ENCODE assay signal across 8 mouse cellular contexts in the genomic region with DNA sequence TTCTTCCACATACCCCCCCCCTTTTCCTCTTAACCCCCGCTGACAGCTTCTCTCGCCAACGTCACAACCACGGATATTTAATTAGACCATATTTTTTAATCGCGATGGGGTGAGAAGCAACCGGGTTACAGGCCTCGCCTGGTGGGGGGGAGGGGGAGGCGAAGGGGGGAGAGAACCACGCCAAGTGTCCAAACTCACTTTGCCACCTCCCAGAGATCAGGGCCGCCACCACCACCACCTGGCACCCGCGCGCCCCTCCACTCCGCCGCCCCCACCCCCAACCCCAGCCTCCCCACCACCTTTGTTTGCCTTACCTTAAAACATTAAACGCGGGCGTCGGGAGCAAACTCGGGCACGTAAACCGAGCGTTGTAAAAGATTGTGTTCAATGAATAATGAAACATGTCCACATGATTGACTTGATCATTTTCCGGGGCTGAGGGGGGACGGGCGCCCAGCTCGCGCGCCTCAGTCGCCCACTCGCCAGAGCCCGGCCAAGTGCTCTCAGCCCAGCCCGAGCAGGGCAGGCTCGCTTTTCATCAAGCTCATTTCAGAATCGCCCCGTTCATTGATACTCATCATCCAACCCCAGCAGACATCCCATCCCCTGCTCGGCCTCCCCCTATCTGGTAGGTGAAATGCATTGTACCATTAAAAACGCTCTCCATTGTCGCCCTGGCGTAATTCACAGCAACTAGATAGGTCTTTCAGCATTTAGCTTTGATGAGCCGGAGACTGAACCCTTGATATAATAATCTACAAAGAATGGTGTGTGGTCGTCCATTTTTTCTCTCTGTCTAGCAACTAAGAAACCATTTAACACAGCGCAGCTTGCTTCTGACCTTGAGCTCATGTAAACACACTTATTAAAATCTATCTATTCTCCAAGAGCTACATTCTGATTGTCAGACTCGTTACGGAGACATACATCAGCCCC. TPM values are rescaled to one million over a fixed set of nuclear protein-coding genes. Genes with fewer than 3 reads are reported as not detected.
DNase-seq lines count a peak whose midpoint lies in the region; ATAC-seq and TF ChIP-seq lines count a peak whose summit lies in the region.

No protein-coding gene starts in this region.

- no peak for TF ChIP-seq POLR2A in embryonic fibroblast, embryonic 13.5 days (IDR thresholded peaks at IDR 0.05; ENCODE audit: low read depth, low read length)

- no peak for ATAC-seq in intestine, embryonic 14.5 days (replicated peaks; ENCODE audit: low FRiP score, low TSS enrichment, low read depth)
- peak; percentile 10 for ATAC-seq in midbrain, embryonic 15.5 days (replicated peaks)
- ATAC-seq in erythroid progenitor cell, adult 5-6 weeks (replicated peaks; ENCODE audit: low FRiP score, poor library complexity, severe bottlenecking): no peak

- no peaks in the 10 kb centered on the region for H3K36me3 ChIP-seq in intestine, embryonic 14.5 days (ENCODE audit: control insufficient read depth, insufficient read depth, low read length)
- no peaks in the 10 kb centered on the region for H3K36me3 ChIP-seq in midbrain, embryonic 15.5 days (replicated peaks)

- peak overlapping the region; percentile 99 for H3K4me2 ChIP-seq in intestine, embryonic 14.5 days (ENCODE audit: low read length)
- H3K4me2 ChIP-seq in midbrain, embryonic 15.5 days: peak overlapping the region; percentile 96

- TF ChIP-seq CTCF in embryonic fibroblast, embryonic 13.5 days (IDR thresholded peaks at IDR 0.05; ENCODE audit: borderline replicate concordance, insufficient read depth, low read length): no peak

- whole genome bisulfite sequencing in intestine, embryonic 14.5 days: under 1% methylated on average over 46 of the region's 46 CpGs
- WGBS in midbrain, embryonic 15.5 days: under 1% methylated on average over 46 of the region's 46 CpGs

- H3K4me1 ChIP-seq in embryonic fibroblast, embryonic 13.5 days (ENCODE audit: control insufficient read depth, insufficient read depth, low read length): no peaks in the 10 kb centered on the region
- peaks cover 16% of the 10 kb centered on the region for H3K4me1 ChIP-seq in intestine, embryonic 14.5 days (replicated peaks; ENCODE audit: control insufficient read depth, insufficient read depth, low read length)
- peaks cover 36% of the 10 kb centered on the region for H3K4me1 ChIP-seq in midbrain, embryonic 15.5 days

- peak overlapping the region; percentile 53 for H3K9ac ChIP-seq in intestine, embryonic 14.5 days (ENCODE audit: low read length)
- H3K9ac ChIP-seq in midbrain, embryonic 15.5 days: peak overlapping the region; percentile 69

- H3K4me3 ChIP-seq in embryonic fibroblast, embryonic 13.5 days (ENCODE audit: insufficient read depth, low read length): peak overlapping the region; percentile 69
- H3K4me3 ChIP-seq in intestine, embryonic 14.5 days (ENCODE audit: low read depth, low read length): peak overlapping the region; percentile 52
- peak overlapping the region; percentile 66 for H3K4me3 ChIP-seq in midbrain, embryonic 15.5 days

- DNase-seq in kidney, postnatal 4 days: peak; percentile 7 to 24
- no peak for DNase-seq in kidney, postnatal 14 days
- peak; percentile 8 to 37 for DNase-seq in adrenal gland, postnatal 36 days
- peak; percentile 75 for DNase-seq in intestine, embryonic 14.5 days (ENCODE audit: low spot score)
- no peak for DNase-seq in thymus, postnatal 4 days

- peaks cover 82% of the 10 kb centered on the region for H3K27me3 ChIP-seq in intestine, embryonic 14.5 days (replicated peaks; ENCODE audit: control insufficient read depth, insufficient read depth, low read length)
- no peaks in the 10 kb centered on the region; the same call in 1 of the 2 replicates for H3K27me3 ChIP-seq in midbrain, embryonic 15.5 days (replicated peaks)

- H3K27ac ChIP-seq in embryonic fibroblast, embryonic 13.5 days (ENCODE audit: insufficient read depth, low read length): no peak overlapping the region
- peak overlapping the region; percentile 2 for H3K27ac ChIP-seq in intestine, embryonic 14.5 days (ENCODE audit: low read depth)
- H3K27ac ChIP-seq in midbrain, embryonic 15.5 days: peak overlapping the region; percentile 84

- H3K9me3 ChIP-seq in intestine, embryonic 14.5 days (ENCODE audit: control insufficient read depth, low read length): no peaks in the 10 kb centered on the region
- H3K9me3 ChIP-seq in midbrain, embryonic 15.5 days: no peaks in the 10 kb centered on the region

RNA-seq across cellular contexts. Expression of a gene that starts 0.8 kb away (rescaled TPM):
- total RNA-seq in adrenal gland, postnatal 36 days (2021): 1 to 10 TPM; 6.7 to 8.5 TPM
- polyA plus RNA-seq in embryonic fibroblast, embryonic 13.5 days (2011; ENCODE audit: insufficient read length, low read depth, missing spikeins): 1.4 TPM in 1 of 2 replicates, not detected in the other
- polyA plus RNA-seq in intestine, embryonic 14.5 days (2014; fragmentation: Nextera tagmentation; extraction: Ambion mirVana): 11.5 and 14.4 TPM in 2 replicates
- polyA plus RNA-seq in midbrain, embryonic 15.5 days (2015; fragmentation: Nextera tagmentation; extraction: Ambion mirVana): 36.5 and 36.7 TPM in 2 replicates
- not detected in 2 replicates for total RNA-seq in erythroid progenitor cell, adult 5-6 weeks (2015; ENCODE audit: low replicate concordance)
- not detected in 2 replicates for total RNA-seq in erythroid progenitor cell, adult 5-6 weeks (2017; ENCODE audit: low replicate concordance)

Comparison
In these comparisons a context has a peak if more than half of its experiments do, and no peak if none do; other contexts are left out.
1. DNase-seq: peak in kidney, postnatal 4 days (2 of 2), adrenal gland, postnatal 36 days (2 of 2) and intestine, embryonic 14.5 days (single experiment); none in kidney, postnatal 14 days (single experiment) and thymus, postnatal 4 days (single experiment).
2. Peak in every context shown above with its lines, with median percentiles within 50 percentile points of each other: H3K4me3 ChIP-seq.